Mouse (Mus musculus) liver (tissue): ENCODE measurements around the gene Auts2.

ENCODE experiments used
- DNase-seq: peaks from one replicate; pipeline ENCODE4 v3.0.0-alpha.2; 2020; ENCODE audit warnings: mixed read lengths

The Auts2 gene

GRCm38 (mm10) chr5:132307000-132307399, 236.1 kb downstream of the Auts2 start:
- no peak for DNase-seq

DNA sequence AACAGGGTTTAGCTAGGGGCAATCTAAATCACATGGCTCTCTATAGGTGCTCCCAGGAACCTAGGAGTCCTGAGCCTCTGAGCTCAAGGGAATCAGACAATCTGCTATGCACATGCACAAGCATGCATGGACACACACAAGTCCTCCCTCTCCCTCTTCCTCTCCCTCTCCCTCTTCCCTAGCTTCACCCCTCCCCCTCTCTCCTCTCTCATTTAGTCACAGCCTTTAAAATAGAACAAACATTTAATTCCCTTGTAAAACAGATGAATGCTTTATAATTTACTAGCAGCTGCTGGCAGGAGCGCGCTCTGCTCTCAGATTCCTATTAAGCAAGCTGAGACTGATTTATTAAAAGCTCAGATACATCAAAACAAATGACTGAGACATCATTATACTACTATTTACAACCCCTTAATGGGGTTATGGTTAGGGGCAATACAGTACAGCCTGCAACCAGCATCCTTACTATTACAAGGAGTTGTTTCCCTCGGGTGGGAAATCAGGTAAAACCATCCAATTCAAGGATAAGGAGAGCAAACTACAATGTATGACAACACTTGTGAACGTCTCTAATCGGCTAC, 237.7 kb downstream of the Auts2 start:
- no peak for DNase-seq

- no peak for DNase-seq
These were observed 240.4 kb downstream of the Auts2 start for GRCm38 (mm10) chr5:132302778-132303177.

DNA sequence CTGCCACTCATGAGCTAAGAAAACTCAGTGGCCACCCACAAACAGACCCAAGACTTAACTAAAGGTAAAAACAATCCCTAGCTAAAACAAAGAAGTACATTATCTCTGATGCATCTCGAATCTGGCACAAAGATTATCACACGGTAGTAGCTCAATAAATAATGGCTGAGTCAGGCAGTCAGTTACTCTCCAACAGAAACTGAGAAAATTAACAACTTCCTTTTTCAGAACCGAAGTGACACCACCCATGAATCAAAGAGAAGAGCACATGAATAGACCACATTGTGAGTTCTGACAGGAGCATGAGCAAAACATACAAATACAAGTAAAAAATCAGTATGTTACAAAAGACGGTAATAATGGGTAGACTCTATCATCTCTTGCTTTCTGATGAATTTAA, 242.3 kb downstream of the Auts2 start:
- no peak for DNase-seq

DNA sequence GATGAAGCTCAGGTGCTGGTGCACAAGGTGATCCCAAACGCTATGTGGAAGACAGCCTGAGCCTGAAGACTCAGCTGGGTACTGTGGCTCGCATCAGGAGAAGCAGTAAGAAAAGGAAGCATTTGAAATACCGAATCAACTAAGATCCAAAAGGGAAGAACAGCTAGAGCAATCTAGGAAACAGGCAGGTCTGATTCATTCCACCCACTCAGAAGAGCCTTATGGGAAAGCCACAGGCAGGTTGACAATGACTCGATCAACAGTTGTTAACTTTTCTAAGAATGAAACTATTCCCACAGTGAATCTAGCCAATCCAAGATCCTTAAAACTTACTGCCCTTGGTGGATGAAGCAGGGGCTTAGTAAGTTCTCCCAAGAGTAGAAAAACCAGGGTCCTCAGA, 243.4 kb downstream of the Auts2 start:
- no peak for DNase-seq

- DNase-seq = no peak
These were observed 244.1 kb downstream of the Auts2 start for GRCm38 (mm10) chr5:132298996-132299395.

GRCm38 (mm10) chr5:132297309-132297708, 245.8 kb downstream of the Auts2 start:
- DNase-seq = no peak

DNA sequence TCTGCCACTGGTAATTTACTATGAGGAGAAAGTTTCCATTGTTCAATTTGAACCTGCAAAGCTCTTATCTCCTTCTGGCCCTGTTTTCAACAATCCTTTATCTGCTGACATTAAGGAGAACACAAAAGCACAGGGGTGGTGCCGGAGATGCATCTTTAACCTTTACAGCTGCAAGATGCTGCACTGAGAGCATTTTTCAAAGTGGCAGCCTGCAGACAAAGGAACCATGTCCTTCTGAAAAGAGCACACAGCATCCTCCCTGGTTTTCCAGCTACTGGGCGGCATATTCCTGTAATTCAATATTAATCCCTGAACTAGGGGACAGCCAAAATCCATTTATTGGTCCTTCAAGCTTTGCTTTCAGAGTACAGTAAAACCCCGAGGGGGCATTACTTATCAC, 248.7 kb downstream of the Auts2 start:
- DNase-seq = no peak

DNA sequence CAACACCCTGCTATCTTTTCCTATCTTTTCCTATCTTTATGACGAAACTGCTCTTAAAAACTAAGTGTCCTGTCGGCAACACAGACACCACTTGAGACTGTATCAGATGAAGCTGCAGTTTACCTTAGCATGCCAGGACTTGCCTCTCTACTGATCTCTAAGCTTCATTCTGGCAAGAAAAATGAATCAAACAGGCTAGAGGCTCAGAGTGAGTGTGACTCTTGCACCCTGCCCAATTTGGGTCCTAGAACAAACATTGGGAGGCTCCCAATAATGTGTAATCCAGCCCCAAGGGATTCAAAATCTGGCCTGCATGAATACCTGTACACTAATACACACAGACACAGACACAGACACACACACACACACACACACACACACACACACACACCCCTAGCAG, 250.2 kb downstream of the Auts2 start:
- DNase-seq = no peak

GRCm38 (mm10) chr5:132290606-132291535, 252.3 kb downstream of the Auts2 start:
- DNase-seq = no peak

GRCm38 (mm10) chr5:132283741-132284140, 259.4 kb downstream of the Auts2 start:
- DNase-seq = no peak

DNA sequence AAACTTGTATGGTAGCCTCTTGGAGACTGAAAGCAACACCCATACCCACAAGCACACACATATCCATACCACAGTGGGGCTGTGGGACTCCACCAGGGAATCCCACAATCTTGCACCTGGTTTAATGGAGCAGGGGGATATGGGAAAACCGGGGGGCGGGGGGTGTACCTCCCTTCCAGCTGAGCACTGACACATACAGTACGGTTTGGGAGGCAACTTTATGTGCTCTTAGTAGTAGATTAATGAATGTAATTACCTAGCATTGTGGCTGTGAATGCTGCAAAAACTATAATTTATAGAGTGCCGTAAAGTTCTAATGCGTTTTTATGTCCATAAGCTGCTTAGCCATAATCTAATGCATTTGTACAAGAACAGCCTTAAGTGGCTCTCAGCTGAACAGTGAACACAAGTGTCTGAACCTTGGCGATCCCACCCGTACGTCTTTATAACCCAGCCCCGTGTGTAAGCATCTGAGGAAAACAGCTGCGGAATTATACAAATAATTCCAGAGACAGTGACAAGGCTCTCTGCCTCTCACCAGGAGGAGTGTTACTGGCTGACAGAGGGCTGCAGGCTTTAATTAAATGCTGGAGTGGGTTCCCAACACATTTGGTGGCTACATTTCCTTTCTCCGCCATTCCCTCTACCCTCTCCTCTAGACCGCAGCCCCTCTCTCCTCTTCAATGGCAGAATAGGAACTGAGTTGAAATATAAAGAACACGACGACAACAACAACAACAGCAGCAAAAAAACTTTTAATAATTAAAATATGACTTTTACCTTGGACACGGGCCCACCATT, 268.8 kb downstream of the Auts2 start:
- DNase-seq = no peak

DNA sequence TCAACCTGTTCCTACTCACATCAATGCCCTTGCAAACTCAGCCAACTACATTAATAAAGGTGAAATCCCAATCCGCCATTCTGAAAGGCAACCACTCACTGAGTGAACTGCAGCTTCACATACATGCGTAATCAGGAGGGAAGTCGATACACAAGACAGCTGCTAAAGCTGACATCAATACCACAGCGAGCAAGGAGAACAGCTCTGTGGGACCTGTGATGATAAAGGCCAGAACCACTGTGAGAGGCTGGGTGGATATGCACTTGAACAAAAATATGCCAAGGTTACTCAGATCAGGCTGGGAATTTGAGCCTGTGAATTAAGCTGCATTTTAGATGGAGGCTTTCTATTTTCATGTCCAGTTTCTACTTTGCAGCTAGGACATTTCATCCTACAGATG, 271.0 kb downstream of the Auts2 start:
- DNase-seq = no peak

- no peak for DNase-seq
These were observed 272.2 kb downstream of the Auts2 start for GRCm38 (mm10) chr5:132270896-132271295.

- no peak for DNase-seq
These were observed 273.1 kb downstream of the Auts2 start for GRCm38 (mm10) chr5:132270074-132270473.

- no peak for DNase-seq
These were observed 274.7 kb downstream of the Auts2 start for GRCm38 (mm10) chr5:132268351-132268967.

GRCm38 (mm10) chr5:132265015-132265414, 278.1 kb downstream of the Auts2 start:
- no peak for DNase-seq

- no peak for DNase-seq
These were observed 281.4 kb downstream of the Auts2 start for GRCm38 (mm10) chr5:132261750-132262149.

- no peak for DNase-seq
These were observed 284.3 kb downstream of the Auts2 start for GRCm38 (mm10) chr5:132258882-132259281.

DNA sequence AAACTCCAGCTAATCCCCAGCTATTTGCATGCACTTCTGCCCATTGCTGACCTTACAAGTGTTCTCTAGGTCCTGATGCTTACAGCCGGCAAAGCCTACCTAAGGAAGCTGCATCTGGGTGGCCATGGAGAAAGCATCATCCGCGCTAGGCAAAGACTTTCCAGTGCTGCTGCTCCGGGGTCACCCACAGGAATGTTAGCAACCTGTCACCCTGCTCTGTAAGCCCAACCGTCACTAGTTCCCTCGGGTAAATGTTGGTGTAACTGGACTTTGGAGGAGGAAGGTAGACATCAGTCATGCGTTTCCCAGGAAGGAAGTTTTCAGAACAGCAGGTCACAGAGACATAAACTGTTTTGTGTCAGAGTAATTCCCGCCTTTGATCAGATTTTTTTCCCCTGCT, 287.6 kb downstream of the Auts2 start:
- no peak for DNase-seq

DNA sequence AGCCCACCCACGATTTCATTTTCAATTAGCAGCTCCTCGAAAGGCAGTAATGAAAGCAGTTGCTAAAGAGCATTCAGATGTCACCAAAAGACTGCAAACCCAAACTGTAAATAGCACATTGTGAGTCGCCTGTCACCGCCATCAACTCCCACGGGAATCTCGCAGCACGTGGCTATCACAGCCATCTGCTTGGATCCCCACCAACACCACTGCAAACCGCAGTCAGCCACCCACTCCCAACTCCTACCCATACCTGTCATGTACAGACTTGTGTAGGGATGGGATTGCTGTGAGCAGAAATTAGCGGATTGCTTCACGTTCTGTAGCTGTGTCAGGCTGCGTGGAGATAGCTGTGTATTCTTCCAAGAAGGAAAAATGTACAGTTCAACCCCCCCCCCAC, 293.6 kb downstream of the Auts2 start:
- DNase-seq = no peak

DNA sequence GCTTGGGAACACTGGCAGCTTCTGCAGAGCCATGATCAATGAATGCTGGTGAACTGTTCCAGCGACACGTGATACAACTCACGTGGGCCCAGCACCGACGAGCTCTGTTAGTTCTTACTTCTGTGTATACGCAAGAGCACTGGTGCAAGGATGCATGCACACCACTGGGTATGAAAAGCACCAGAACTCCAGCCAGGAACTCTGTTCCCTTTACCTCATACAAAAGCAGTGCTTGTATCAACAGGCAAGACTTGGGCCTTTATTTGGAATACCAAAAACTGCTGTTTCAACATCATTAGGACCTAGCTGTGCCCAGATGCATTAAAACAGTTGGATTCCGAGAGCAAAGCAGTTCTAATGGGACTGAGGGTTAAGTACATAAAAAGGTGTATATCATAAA, 295.1 kb downstream of the Auts2 start:
- DNase-seq = no peak

DNA sequence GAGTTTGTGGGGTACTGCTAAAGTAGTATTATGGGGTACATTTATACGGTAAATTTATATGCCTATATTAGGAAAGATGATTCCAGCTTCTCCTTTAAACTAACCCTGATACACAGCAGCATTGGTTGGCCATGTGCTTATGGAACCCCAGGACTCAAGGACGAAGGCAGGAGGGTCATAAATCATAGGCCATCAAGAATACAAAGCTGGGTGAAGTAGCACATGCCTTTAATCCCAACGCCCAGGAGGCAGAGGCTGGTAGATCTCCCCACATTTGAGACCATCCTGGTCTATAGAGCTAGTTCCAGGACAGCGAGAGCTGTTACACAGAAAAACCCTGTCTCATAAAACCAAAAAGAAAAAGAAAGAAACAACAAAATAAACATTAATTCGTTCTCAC, 307.7 kb downstream of the Auts2 start:
- no peak for DNase-seq
